Mouse (Mus musculus) telencephalon, adult 2 months (tissue): Measurements from ENCODE around the gene Rnf126.
A peak's percentile ranks its signal among the peaks of the same experiment; 100 is the strongest.

Source experiments
- DNase-seq: peaks from one replicate; pipeline ENCODE4 v3.0.0-alpha.2; 2011; ENCODE audit warnings: low read depth, low spot score

Rnf126 gene

DNA sequence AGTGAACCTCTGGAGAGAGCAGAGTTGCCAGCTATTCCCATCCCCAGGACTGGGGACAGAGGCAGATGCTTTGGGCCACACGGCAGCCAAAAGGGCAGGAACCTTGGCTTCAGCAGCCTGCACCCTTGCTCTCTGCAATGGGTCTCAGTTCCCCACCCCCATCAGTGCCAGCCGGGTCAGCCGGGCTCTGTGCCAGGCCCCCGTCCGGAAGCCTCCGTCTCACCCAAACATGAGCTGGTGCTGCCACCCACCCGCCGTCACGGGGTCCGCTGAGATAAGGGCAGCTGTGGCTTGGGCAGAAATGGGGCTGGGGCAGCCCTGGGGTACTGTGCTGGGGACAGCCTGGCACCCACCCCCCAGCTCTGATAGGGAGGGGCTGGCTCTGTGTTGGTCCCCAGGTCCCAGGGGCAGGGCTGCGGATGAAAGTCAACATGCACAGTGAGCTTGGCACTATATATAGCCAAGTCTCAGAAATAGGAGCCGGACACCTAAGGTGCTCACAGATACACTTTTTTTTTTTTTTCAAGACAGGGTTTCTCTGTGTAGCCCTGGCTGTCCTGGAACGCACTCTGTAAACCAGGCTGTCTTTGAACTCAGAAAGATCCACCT, 37.3 kb downstream of the Rnf126 start:
- DNase-seq = no peak

DNA sequence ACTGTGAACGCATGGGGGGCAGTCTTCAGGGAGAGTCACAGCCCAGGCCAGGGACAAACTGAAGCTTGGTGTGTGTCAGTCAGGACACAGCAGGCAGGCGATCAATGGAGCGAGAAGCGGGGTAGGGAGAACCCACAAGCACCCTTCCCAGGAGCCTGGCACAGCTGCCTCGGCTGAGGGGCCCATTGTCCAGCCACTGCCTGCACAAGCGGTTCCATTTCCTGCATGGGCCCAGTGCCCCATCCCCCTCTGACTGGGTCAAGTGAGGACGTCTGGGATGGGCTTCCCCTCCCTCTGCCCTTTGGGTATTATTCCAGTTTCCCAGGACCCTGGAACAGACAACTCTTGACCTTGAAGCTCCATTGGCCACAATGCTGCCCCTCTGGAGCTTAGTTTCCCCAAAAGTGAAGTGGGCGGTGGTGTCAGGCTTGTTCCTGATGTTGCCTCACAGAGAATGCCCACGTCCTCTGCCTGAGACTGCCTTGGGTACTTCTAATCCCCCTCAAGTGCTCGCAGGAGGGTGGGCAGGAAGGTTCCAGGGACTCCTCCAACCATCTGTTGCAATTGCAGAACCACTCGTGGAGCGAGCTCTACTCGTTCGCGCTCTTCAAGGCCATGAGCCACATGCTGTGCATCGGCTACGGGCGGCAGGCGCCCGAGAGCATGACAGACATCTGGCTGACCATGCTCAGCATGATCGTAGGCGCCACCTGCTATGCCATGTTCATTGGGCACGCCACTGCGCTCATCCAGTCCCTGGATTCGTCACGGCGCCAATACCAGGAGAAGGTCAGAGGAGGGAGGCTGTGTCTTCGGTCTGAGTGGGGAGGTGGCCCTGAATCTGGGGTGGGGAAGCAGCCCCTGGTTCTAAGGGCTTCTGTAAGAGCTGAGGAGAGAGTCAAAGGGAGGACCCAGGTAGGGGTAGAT, 38.2 kb downstream of the Rnf126 start:
- DNase-seq = peak; percentile 72

DNA sequence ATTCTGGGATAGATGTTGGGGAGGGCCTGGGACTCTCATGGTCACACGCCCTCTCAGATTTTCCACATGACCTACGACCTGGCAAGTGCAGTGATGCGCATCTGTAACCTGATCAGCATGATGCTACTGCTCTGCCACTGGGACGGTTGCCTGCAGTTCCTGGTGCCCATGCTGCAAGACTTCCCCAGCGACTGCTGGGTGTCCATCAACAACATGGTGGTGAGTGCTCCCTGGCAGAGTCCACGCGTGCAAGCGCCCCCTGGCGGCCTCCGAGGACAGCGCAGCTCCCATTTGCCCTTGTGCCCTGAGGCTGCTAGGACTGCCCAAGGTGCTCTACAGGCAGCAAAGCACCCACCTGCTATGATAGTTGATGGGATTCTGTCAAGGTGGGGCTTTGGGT, 40.7 kb downstream of the Rnf126 start:
- no peak for DNase-seq

DNA sequence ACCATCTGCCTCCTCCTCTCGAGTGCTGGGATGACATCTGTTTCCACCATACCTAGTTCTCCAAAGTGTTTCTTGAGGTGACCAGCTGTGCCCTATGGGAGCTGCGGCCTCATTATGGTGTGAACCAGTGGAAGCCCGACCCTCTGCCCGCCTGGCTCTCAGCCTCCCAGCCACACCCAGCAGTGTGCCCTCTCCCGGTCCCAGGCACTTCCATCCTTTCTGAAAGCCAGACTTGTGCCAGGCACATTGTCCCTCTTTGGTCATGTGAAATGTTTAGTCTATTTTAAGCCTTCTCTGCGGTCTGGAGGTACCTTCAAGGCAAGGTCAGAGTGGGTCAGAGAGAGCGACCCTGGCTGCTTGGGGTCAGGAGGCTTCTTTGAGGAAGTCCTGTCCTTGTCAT, 43.1 kb downstream of the Rnf126 start:
- no peak for DNase-seq

DNA sequence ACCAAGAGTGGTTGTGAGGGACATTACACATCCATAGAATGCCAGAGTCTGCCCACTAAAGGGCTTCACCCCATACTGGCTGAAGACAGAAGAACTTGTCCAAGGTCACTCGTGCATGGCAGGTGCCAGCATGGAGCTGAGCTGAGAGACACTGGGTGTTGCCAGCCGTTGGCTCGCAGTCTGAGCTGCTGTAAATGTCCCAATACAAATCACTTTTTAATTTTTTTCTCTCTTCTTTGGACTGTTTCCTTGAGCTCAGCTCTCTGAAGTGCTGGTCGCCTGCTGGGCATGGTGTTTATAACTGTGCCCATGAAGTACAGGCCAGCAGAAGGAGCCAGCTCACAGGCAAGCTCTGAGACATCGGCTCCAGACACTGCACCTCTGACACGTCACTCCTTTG, 43.7 kb downstream of the Rnf126 start:
- no peak for DNase-seq

DNA sequence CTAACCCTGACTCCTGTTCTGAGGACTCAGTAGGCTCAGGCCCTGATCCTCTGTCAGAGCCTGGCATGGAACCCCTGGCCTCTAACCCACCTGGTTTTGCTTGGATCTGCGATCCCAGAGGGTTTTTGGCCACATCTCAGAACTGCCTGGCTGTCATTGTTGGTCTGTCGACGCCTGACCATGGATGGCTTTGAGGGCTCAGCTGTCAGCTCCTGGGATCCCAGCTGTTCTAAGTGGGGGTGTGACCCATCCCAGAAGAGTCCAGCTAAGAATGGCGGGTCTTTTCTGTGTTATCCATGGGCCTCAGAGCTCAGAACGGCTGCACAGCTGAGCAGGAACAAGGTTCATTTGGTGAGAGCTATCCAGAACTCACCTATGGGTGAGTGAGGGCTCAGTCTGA, 45.7 kb downstream of the Rnf126 start:
- DNase-seq = no peak

DNA sequence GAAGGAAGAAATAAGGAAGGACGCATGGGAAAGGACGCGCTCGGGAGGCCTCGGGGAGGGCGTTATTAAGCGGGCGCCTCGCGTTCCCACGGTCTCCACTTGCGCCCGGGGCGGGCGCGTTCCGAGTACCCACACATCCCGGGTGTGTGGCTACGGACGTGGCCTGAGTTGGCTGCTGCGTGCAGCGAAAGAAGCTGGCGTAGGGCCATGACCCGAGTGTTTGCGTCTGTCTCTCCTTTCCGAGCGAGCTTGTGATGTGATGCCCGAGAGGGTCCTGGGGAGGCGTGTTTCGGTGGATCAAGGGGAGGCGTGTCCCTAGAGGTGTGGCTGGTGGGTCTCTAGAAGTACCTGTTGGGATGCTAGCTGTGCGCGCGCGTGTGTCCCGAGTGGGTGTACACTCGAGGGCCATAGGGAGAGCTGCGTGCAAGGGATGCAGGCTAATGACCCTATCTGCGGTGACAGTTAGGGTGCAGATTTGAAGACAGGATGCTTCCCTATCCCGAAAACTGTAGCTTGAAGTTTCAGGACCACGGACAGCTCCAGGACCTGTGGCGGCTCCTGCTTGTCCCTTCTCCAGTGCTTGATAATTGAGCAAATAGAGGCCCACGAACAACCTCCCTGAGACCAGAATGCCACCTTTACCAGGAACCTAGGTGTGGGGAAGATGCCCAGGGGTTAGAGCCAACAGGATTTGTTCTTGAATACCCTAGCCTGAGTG, 49.0 kb downstream of the Rnf126 start:
- DNase-seq = no peak

DNA sequence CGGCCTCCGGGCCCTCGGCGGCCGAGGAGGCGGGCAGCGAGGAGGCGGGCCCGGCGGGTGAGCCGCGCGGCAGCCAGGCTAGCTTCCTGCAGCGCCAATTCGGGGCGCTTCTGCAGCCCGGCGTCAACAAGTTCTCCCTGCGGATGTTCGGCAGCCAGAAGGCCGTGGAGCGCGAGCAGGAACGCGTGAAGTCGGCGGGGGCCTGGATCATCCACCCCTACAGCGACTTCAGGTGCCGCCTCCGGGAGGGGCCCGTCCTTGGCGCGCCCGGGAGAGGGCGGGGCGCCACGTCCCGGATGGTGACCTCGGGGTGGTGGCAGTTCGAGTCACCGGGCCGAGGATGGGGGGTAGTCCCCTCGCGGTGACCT, 49.8 kb downstream of the Rnf126 start:
- DNase-seq = no peak

DNA sequence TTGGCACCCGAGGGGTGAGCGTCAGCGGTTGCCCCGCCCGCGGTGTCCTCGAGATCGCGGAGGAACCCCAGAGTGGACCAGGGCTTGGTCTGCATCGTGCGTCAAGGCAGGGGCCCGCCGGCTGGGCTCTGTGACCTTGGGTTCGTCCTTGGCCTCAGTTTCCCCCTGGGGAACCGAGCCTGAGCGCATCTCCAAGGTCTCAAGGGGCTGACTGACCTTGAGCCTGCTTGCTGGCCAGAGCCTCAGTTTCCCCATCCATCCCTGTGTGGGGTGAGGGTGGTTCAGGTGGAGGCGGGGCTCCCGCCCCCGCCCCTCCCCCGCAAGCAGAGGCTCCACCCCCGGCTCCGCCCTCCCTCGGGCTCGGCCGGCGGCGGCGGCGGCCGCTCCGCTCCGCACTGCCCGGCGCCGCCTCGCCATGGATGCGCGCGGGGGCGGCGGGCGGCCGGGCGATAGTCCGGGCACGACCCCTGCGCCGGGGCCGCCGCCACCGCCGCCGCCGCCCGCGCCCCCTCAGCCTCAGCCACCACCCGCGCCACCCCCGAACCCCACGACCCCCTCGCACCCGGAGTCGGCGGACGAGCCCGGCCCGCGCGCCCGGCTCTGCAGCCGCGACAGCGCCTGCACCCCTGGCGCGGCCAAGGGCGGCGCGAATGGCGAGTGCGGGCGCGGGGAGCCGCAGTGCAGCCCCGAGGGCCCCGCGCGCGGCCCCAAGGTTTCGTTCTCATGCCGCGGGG, 50.3 kb downstream of the Rnf126 start, which contains the start of gene Hcn2:
Hcn2 (plus strand) TSS at position 381 of the 734 bp plus-strand sequence.
- no peak for DNase-seq

DNA sequence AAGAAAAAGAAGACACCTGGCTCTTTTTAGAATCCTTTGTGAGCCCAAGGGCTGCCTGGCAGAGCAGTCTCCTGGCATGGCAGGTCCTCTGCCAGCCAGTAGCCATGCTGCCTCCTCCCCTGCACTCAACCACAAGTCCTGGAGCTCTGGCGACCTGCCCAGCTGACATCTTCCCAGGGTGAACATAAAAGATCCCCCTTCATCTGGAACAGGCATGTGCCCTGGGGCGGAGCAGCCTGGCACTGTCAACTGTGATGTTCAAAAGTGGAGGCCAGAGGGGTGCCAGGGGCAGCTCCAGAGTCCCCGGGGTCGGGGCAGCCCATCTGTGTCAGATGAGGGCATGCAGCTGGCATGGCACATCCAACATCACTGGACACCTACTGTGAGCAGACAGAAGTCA, 51.8 kb downstream of the Rnf126 start:
- DNase-seq = no peak

DNA sequence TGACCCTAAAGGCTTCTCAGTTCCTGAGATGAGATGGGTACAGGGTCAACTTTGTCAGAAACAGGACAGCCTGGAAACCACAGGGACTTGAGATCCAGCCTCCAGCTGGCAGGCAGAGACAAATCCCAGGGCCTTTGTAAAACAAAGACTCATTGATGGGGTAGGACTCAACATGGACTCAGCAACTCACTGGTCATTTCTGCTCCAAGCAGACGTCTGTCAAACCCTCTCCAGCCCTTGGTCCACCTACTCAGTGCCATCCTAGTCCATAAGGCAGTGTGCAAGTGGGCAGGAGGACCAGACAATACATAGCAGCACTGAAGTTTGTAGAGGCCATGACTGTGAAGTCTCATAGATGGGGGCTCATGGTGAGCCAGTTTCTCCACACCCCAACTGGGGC, 53.6 kb downstream of the Rnf126 start:
- no peak for DNase-seq

DNA sequence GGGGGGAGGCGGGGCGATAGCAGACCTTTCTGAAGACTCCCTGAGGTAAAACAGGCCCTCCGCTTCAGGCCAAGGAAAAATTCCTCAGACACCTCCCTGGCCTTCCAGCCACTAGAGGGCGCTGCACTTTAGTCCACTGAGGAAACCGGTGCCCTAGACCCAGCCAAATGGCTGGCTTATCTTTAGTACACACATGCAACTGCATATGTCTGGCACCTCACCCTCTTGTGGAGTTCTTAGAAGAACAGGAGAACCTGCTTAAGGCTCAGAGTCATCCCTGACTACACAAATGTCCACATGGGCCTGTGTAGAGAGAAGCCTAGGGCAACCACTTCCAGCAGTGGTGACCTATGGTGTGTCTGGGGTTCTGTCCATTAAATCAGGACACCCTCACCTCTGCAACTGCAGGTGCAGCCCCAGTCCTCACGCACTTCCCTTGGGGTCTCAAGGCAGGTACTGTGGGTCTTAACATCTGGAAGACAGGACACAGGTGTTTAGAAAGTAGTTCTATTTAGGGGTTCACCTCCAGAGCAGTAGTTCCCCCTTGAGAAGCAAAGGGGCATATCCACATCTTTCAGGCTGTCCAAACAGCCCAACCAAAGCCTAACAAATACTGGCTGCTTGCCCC, 54.1 kb downstream of the Rnf126 start:
- peak; percentile 74 for DNase-seq

DNA sequence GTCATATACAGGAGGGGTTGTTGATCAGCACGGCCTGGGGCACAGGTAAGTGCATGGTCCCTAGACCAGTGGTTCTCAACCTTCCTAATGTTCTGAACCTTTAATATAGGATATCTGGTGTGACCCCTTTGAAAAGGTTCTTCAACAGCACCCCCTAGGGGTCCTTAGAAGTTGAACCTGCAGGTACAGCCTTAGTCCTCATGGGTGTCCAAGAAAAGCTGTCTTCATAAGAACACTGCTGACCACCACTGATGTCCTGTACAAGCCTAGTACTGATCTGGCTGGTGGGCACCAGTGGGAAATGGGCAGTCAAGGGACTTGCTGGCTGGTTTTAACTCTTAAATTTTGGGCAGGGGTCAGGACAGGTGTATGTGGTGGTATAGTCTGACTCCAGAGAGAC, 54.7 kb downstream of the Rnf126 start:
- DNase-seq = no peak

DNA sequence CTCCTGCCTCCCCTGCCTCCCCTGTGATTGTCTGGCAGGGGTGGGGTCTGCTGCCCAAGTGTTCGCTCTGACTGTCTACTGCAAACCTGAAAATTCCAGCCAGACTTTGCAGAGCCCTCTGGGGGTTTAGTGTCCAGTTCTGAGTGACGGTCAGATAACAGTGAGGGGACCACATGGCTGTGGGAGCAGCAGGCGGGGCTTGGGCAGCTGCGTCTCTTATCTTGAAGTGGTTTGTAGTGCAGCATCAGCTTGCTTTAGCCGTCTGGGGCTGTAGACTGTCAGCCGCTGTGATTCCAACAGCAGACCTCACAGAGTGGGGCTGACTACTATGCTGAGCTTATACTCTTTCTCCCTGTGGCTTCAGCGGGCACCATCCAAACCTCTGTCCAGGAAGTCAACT, 57.4 kb downstream of the Rnf126 start:
- no peak for DNase-seq

DNA sequence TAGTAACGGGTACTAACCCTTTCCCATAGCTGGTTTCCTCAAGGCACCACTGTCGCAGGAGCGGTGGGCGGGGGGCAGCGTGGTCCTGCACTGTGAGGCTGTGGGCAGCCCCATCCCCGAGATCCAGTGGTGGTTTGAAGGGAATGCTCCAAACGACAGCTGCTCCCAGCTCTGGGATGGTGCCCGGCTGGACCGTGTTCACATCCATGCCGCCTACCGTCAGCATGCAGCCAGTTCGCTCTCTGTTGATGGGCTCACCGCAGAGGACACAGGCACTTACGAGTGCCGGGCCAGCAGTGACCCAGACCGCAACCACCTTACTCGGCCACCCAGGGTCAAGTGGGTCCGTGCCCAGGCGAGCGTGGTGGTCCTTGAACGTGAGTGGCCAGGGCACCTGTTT, 58.1 kb downstream of the Rnf126 start:
- DNase-seq = no peak
